Mouse (Mus musculus) CH12.LX (cell line): ENCODE measurements at regions not wholly inside any gene's neighbourhood (a gene's known extent, or its start where the extent isn't known, plus 50 kb on each side); places are given as distances from the start of the nearest gene placed in this dataset.

ENCODE experiments used
- DNase-seq: peaks from one replicate; pipeline ENCODE4 v3.0.0-alpha.2; 2013; ENCODE audit errors: extremely low read depth
- H3K27ac ChIP-seq: 2 replicates; pipeline ENCODE4 v1.5.1; 2012; ENCODE audit warnings: low read depth, mild to moderate bottlenecking, control low read depth, moderate library complexity; ENCODE audit not compliant: insufficient read depth
- H3K27me3 ChIP-seq: replicated peaks from 2 replicates; pipeline ENCODE3; 2012; ENCODE audit warnings: inconsistent platforms
- H3K36me3 ChIP-seq, 2 experiments: replicated peaks in 1 of 2; 2 replicates each; pipeline versions ENCODE3 to v1.6.1; 2012; ENCODE audit warnings: inconsistent platforms in 1 of 2, low read length in 1 of 2, mild to moderate bottlenecking in 1 of 2, mixed read lengths in 1 of 2, moderate library complexity in 1 of 2; ENCODE audit not compliant: control insufficient read depth in 1 of 2, insufficient read depth in 1 of 2
- H3K4me1 ChIP-seq, 2 experiments: 2 replicates each; pipeline ENCODE4 v1.6.1; 2012; ENCODE audit warnings: inconsistent platforms in 1 of 2, moderate library complexity in 1 of 2; ENCODE audit not compliant: insufficient read depth in 2 of 2, control insufficient read depth in 1 of 2
- H3K4me2 ChIP-seq: 2 replicates; pipeline ENCODE4 v1.6.1; 2012; ENCODE audit warnings: low read depth, mild to moderate bottlenecking, control low read depth; ENCODE audit not compliant: poor library complexity, insufficient read depth, severe bottlenecking
- H3K4me3 ChIP-seq, 3 experiments: fragments of 150-350 bp in 1 of 3; sonication (generic) in 1 of 3; replicated peaks in 1 of 3; 2 replicates each; pipeline versions ENCODE3 to v1.5.1; 2011 to 2012; ENCODE audit warnings: low read depth in 2 of 3, low read length in 2 of 3, mild to moderate bottlenecking in 2 of 3, moderate library complexity in 2 of 3, control low read depth in 1 of 3, improper control_type of control experiment in 1 of 3, inconsistent platforms in 1 of 3, mixed read lengths in 1 of 3; ENCODE audit not compliant: poor library complexity in 1 of 3
- H3K79me2 ChIP-seq: replicated peaks from 2 replicates; pipeline ENCODE4 v1.6.1; 2012; ENCODE audit warnings: mild to moderate bottlenecking, moderate library complexity; ENCODE audit not compliant: control insufficient read depth, poor library complexity, insufficient read depth, severe bottlenecking; ENCODE audit errors: extremely low read depth
- H3K9ac ChIP-seq: 2 replicates; pipeline ENCODE4 v1.6.1; 2012; ENCODE audit warnings: low read depth, mild to moderate bottlenecking, control low read depth, moderate library complexity; ENCODE audit not compliant: insufficient read depth
- H3K9me3 ChIP-seq: replicated peaks from 2 replicates; pipeline ENCODE3; 2012; ENCODE audit warnings: low read length, inconsistent platforms, mixed read lengths
- BHLHE40 ChIP-seq: IDR thresholded peaks from 2 replicates; pipeline ENCODE4 v1.6.1; 2011; ENCODE audit warnings: mild to moderate bottlenecking, low read depth, low read length, improper control_type of control experiment
- CHD2 ChIP-seq: IDR thresholded peaks from 2 replicates; pipeline ENCODE4 v1.6.1; 2011; ENCODE audit warnings: low read length, improper control_type of control experiment
- CTCF ChIP-seq, 2 experiments: IDR thresholded peaks in 1 of 2; conservative IDR thresholded peaks in 1 of 2; 2 replicates each; pipeline ENCODE4 v1.5.1; 2011 to 2012; ENCODE audit warnings: low read depth in 2 of 2, low read length in 2 of 2, improper control_type of control experiment in 1 of 2, inconsistent platforms in 1 of 2, mild to moderate bottlenecking in 1 of 2, moderate library complexity in 1 of 2
- E2F4 ChIP-seq: IDR thresholded peaks from 2 replicates; pipeline ENCODE4 v1.6.1; 2011; ENCODE audit warnings: low read depth, low read length, improper control_type of control experiment; ENCODE audit not compliant: insufficient replicate concordance
- ELF1 ChIP-seq: IDR thresholded peaks from 2 replicates; pipeline ENCODE4 v1.6.1; 2014; ENCODE audit warnings: low read depth, mild to moderate bottlenecking, inconsistent platforms, low read length, improper control_type of control experiment
- EP300 ChIP-seq: IDR thresholded peaks from 2 replicates; pipeline ENCODE4 v1.6.1; 2011; ENCODE audit warnings: low read length, improper control_type of control experiment
- ETS1 ChIP-seq: conservative IDR thresholded peaks from 2 replicates; pipeline ENCODE4 v1.6.1; 2012; ENCODE audit warnings: low read depth, mild to moderate bottlenecking, inconsistent platforms, low read length, improper control_type of control experiment, moderate library complexity
- GABPA ChIP-seq: IDR thresholded peaks from 2 replicates; pipeline ENCODE4 v1.6.1; 2012; ENCODE audit warnings: low read depth, low read length, improper control_type of control experiment, inconsistent platforms; ENCODE audit not compliant: insufficient replicate concordance
- HCFC1 ChIP-seq: IDR thresholded peaks from 2 replicates; pipeline ENCODE4 v1.6.1; 2012; ENCODE audit warnings: low read depth, mild to moderate bottlenecking, inconsistent platforms, low read length, improper control_type of control experiment
- IRF4 ChIP-seq: IDR thresholded peaks from 2 replicates; pipeline ENCODE4 v1.6.1; 2014; ENCODE audit warnings: low read depth, mild to moderate bottlenecking, inconsistent platforms, low read length, improper control_type of control experiment
- JUN ChIP-seq: IDR thresholded peaks from 2 replicates; pipeline ENCODE4 v1.6.1; 2011; ENCODE audit warnings: low read depth, mild to moderate bottlenecking, low read length, improper control_type of control experiment, moderate library complexity; ENCODE audit not compliant: insufficient read depth
- JUND ChIP-seq: conservative IDR thresholded peaks from 2 replicates; pipeline ENCODE4 v1.6.1; 2011; ENCODE audit warnings: low read depth, low read length, improper control_type of control experiment
- KAT2A ChIP-seq: IDR thresholded peaks from 2 replicates; pipeline ENCODE4 v1.6.1; 2012; ENCODE audit warnings: low read length, improper control_type of control experiment, inconsistent platforms; ENCODE audit not compliant: insufficient replicate concordance
- MAFK ChIP-seq: IDR thresholded peaks from 2 replicates; pipeline ENCODE4 v1.6.1; 2011; ENCODE audit warnings: low read length, improper control_type of control experiment; ENCODE audit not compliant: insufficient replicate concordance
- MAX ChIP-seq: IDR thresholded peaks from 2 replicates; pipeline ENCODE4 v1.6.1; 2011; ENCODE audit warnings: low read length, improper control_type of control experiment
- MAZ ChIP-seq: IDR thresholded peaks from 2 replicates; pipeline ENCODE4 v1.6.1; 2012; ENCODE audit warnings: low read depth, mild to moderate bottlenecking, inconsistent platforms, low read length, improper control_type of control experiment, moderate library complexity
- MXI1 ChIP-seq: IDR thresholded peaks from 2 replicates; pipeline ENCODE4 v1.6.1; 2011; ENCODE audit warnings: mild to moderate bottlenecking, low read depth, low read length, improper control_type of control experiment
- MYC ChIP-seq: IDR thresholded peaks from 2 replicates; pipeline ENCODE4 v1.6.1; 2011; ENCODE audit warnings: low read depth, mild to moderate bottlenecking, improper control_type of control experiment, low read length
- NELFE ChIP-seq: IDR thresholded peaks from 2 replicates; pipeline ENCODE4 v1.6.1; 2011; ENCODE audit warnings: low read depth, low read length, improper control_type of control experiment
- PAX5 ChIP-seq: IDR thresholded peaks from 2 replicates; pipeline ENCODE4 v1.6.1; 2012; ENCODE audit warnings: low read length, inconsistent platforms, mixed read lengths
- RAD21 ChIP-seq: IDR thresholded peaks from 2 replicates; pipeline ENCODE4 v1.6.1; 2011; ENCODE audit warnings: low read depth, mild to moderate bottlenecking, low read length, improper control_type of control experiment, moderate library complexity
- RCOR1 ChIP-seq: conservative IDR thresholded peaks from 2 replicates; pipeline ENCODE4 v1.6.1; 2012; ENCODE audit warnings: low read depth, mild to moderate bottlenecking, inconsistent platforms, low read length, improper control_type of control experiment
- SIN3A ChIP-seq: IDR thresholded peaks from 2 replicates; pipeline ENCODE4 v1.6.1; 2012; ENCODE audit warnings: low read length, improper control_type of control experiment, inconsistent platforms
- TCF12 ChIP-seq: IDR thresholded peaks from 2 replicates; pipeline ENCODE4 v1.6.1; 2014; ENCODE audit warnings: low read depth, mild to moderate bottlenecking, inconsistent platforms, low read length, improper control_type of control experiment
- USF1 ChIP-seq: IDR thresholded peaks from 2 replicates; pipeline ENCODE4 v1.6.1; 2014; ENCODE audit warnings: low read depth, mild to moderate bottlenecking, inconsistent platforms, low read length, improper control_type of control experiment
- USF2 ChIP-seq: conservative IDR thresholded peaks from 2 replicates; pipeline ENCODE4 v1.6.1; 2011; ENCODE audit warnings: low read depth, low read length, improper control_type of control experiment
- ZC3H11A ChIP-seq: IDR thresholded peaks from 2 replicates; pipeline ENCODE4 v1.6.1; 2012; ENCODE audit warnings: low read depth, mild to moderate bottlenecking, inconsistent platforms, low read length, improper control_type of control experiment
- ZKSCAN1 ChIP-seq: IDR thresholded peaks from 2 replicates; pipeline ENCODE4 v1.6.1; 2012; ENCODE audit warnings: low read depth, inconsistent platforms, low read length, improper control_type of control experiment, borderline replicate concordance
- ZMIZ1 ChIP-seq: IDR thresholded peaks from 2 replicates; pipeline ENCODE4 v1.6.1; 2012; ENCODE audit warnings: low read depth, mild to moderate bottlenecking, inconsistent platforms, low read length, improper control_type of control experiment
- ZNF384 ChIP-seq: IDR thresholded peaks from 2 replicates; pipeline ENCODE4 v1.6.1; 2012; ENCODE audit warnings: low read depth, low read length, improper control_type of control experiment, inconsistent platforms
- dilution Hi-C: fragments of 300-500 bp; cut with MboI; formaldehyde crosslinking; loops from 2 replicates; pipeline ENCODE4 v1.14.3; 2020; ENCODE audit warnings: low sequenced_read_pairs; ENCODE audit not compliant: extremely low pct_unique_long_range_greater_than_20kb, extremely low pct_ligation_motif_present
- in situ Hi-C: fragments of 300-500 bp; cut with MboI; formaldehyde crosslinking; loops from 3 replicates; pipeline ENCODE4 v1.14.3; 2019; ENCODE audit warnings: low sequenced_read_pairs, low pct_ligation_motif_present, low pct_unique_long_range_greater_than_20kb, mixed read lengths

- no peak overlapping the region for H3K9ac ChIP-seq
- in situ Hi-C loops (loop anchor here (5.0 kb wide), 1 partner anchor 61 kb away; no protein-coding TSS in a partner anchor), dilution Hi-C loops (no loop called here)
- H3K27me3 ChIP-seq = no peaks in the 10 kb centered on the region
- no peaks in the 10 kb centered on the region for H3K79me2 ChIP-seq
- H3K4me2 ChIP-seq = no peak overlapping the region
- H3K36me3 ChIP-seq = no peaks in the 10 kb centered on the region
- H3K4me1 ChIP-seq = peaks cover 38 to 65% of the 10 kb centered on the region in 2 experiments
- H3K9me3 ChIP-seq = no peaks in the 10 kb centered on the region
- no peak overlapping the region for H3K27ac ChIP-seq
- peak; percentile 46 for DNase-seq
- TF ChIP-seq IRF4 = no peak
- TF ChIP-seq ZNF384 = 0 out of 2 replicates have a peak, but pooled peaks have one; percentile 36
- TF ChIP-seq ZKSCAN1 = no peak
- TF ChIP-seq, all 38 proteins: peak for 1
- peak overlapping the region in 1 of 3 experiments; percentile 11 for H3K4me3 ChIP-seq
Observed at GRCm38 (mm10) chr17:84121291-84121690, 66.5 kb downstream of the Zfp36l2 start.

GRCm38 (mm10) chr17:84119221-84120017, 68.3 kb downstream of the Zfp36l2 start:
- peaks cover 37 to 65% of the 10 kb centered on the region in 2 experiments for H3K4me1 ChIP-seq
- H3K79me2 ChIP-seq = no peaks in the 10 kb centered on the region
- H3K36me3 ChIP-seq = no peaks in the 10 kb centered on the region
- in situ Hi-C loops = loop anchor here (5.0 kb wide), 1 partner anchor 63 kb away; no protein-coding TSS in a partner anchor
- no peak overlapping the region for H3K9ac ChIP-seq
- peak; percentile 99 for DNase-seq
- no peaks in the 10 kb centered on the region for H3K27me3 ChIP-seq
- H3K4me3 ChIP-seq = peak overlapping the region in 1 of 3 experiments; percentile 7
- H3K27ac ChIP-seq = peak overlapping the region; percentile 27
- H3K9me3 ChIP-seq = no peaks in the 10 kb centered on the region
- dilution Hi-C loops = no loop called here
- peak overlapping the region; percentile 47 for H3K4me2 ChIP-seq
- TF ChIP-seq ELF1 = no peak
- TF ChIP-seq SIN3A = peak; percentile 86
- TF ChIP-seq CTCF (conservative IDR thresholded peaks at IDR 0.05 in 1 of 2, IDR thresholded peaks at IDR 0.05 in 1 of 2; ENCODE audit: low read depth in 2 of 2, low read length in 2 of 2) = peak in 1 of 2 experiments; percentile 11; a peak in 1 of 4 replicates
- TF ChIP-seq MAZ = 0 out of 2 replicates have a peak, but pooled peaks have one; percentile 41
- TF ChIP-seq ETS1 = peak; percentile 93
- no peak for TF ChIP-seq USF2
- 0 out of 2 replicates have a peak, but pooled peaks have one; percentile 30 for TF ChIP-seq KAT2A
- TF ChIP-seq ZKSCAN1 = no peak
- no peak for TF ChIP-seq E2F4
- peak; percentile 83 for TF ChIP-seq JUN
- peak; percentile 96 for TF ChIP-seq MAX
- no peak; the same call in none of the 2 replicates for TF ChIP-seq RAD21
- peak; percentile 100 for TF ChIP-seq BHLHE40
- no peak for TF ChIP-seq ZC3H11A
- peak; percentile 93 for TF ChIP-seq MXI1
- TF ChIP-seq USF1 = no peak
- no peak for TF ChIP-seq ZMIZ1
- peak; percentile 97 for TF ChIP-seq MYC
- TF ChIP-seq NELFE = no peak
- peak; percentile 94 for TF ChIP-seq TCF12
- TF ChIP-seq CHD2 = peak; percentile 86
- peak; percentile 82 for TF ChIP-seq RCOR1
- TF ChIP-seq GABPA = no peak
- TF ChIP-seq EP300 = peak; percentile 86
- TF ChIP-seq JUND = peak; percentile 83
- no peak for TF ChIP-seq PAX5
- TF ChIP-seq HCFC1 = peak; percentile 54; the same call in 1 of the 2 replicates
- TF ChIP-seq MAFK = 0 out of 2 replicates have a peak, but pooled peaks have one; percentile 52
